Mouse (Mus musculus) activated CD4-positive, CD25-positive, alpha-beta regulatory T cell (primary cell): ENCODE measurements around the gene Cd302. TPM values are rescaled to one million over a fixed set of nuclear protein-coding genes. Genes with fewer than 3 reads are reported as not detected.

ENCODE experiments used
- polyA plus RNA-seq, 2 experiments: library from polyadenylated mRNA; unstranded; fragments of 100-300 nt; shearing (Covaris generic); gene quantifications; one replicate each; pipeline ENCODE4 v1.2.1; 2017

Cd302 gene
- polyA plus RNA-seq = 1 to 10 TPM; 2.1 to 4.8 TPM

GRCm38 (mm10) chr2:60284467-60284821 lies at the start of gene Cd302:
Gene Cd302 (minus strand): TSS chr2:60284488.

GRCm38 (mm10) chr2:60209703-60210651 lies 74.3 kb downstream of the Cd302 start, which contains the start of the genes Baz2b and March7:
Gene Baz2b (minus strand): TSS chr2:60209839.
Gene March7 (plus strand): TSS chr2:60209887.

Other genes with a start within 250 kb of the Cd302 start
- gene Baz2b, start 74.6 kb downstream of the Cd302 start, polyA plus RNA-seq = 10 to 100 TPM; 28.5 to 33.1 TPM
- gene March7, start 74.6 kb downstream of the Cd302 start, polyA plus RNA-seq = 100 to 1,000 TPM; 106 to 116 TPM
- gene Ly75, start 98.8 kb upstream of the Cd302 start, polyA plus RNA-seq = 10 to 100 TPM; 26.5 to 32.2 TPM